Mouse (Mus musculus): ENCODE data around the gene Nynrin. TPM values are rescaled to one million over a fixed set of nuclear protein-coding genes. Genes with fewer than 3 reads are reported as not detected.

The Nynrin gene
- polyA plus RNA-seq (2014; fragmentation: Nextera tagmentation; extraction: Ambion mirVana) = 14.2 and 17.2 TPM in 2 replicates

DNA sequence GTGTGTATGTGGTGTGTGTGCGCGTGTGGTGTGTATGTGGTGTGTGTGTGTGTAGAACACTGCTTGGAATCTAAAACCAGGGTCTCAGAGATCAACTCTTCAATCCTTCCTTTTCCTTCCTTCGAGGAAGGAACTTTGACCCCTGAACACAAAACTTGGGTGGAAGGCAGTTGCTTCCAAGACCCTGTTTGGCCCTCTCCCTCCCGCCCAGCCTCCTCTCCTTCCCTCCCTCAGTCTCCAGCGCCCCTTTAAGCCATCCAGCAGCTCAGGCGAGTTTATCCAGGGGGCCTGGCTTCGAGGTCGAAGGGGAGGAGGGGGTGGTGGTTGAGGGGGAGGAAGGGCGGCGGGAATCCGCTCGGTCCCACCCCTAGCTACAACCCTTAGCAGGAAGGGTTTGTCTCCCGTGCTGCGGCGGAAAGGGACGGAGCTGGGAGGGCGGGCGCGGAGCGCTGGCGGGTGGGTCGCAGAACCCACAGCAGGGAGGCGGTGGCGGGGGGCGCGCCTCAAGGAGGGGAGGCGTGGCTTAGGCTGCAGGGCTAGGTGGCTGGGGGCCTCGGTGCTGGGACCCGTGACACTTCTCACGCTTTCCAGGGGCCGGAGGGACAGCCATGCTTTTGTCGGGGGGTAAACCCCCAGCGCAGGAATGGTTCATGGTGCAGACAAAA is at the start of gene Nynrin:
Gene Nynrin, plus strand, starts transcription at position 390 of the 665 bp plus-strand sequence.
- H3K36me3 ChIP-seq (ENCODE audit: control insufficient read depth, insufficient read depth, low read length) = peaks cover 11% of the 10 kb centered on the region; the same call in 1 of the 2 replicates
- peak within 1 kb of the TSS; percentile 58 for H3K4me2 ChIP-seq (replicated peaks; ENCODE audit: low read depth, low read length)
- H3K27ac ChIP-seq (ENCODE audit: low read length) = peak within 1 kb of the TSS; percentile 96
- H3K4me1 ChIP-seq (ENCODE audit: control insufficient read depth, insufficient read depth, low read length) = peaks cover 39% of the 10 kb centered on the region
- ATAC-seq (ENCODE audit: insufficient number of reproducible peaks, insufficient read depth, low FRiP score, low read depth) = peak; percentile 90
- H3K27me3 ChIP-seq (ENCODE audit: control insufficient read depth, insufficient read depth, low read length) = no peaks in the 10 kb centered on the region
- peak within 1 kb of the TSS; percentile 78 for H3K4me3 ChIP-seq (ENCODE audit: low read depth, low read length)
- 1% methylated on average over 33 of the region's 33 CpGs for WGBS
- peak within 1 kb of the TSS; percentile 90 for H3K9ac ChIP-seq (replicated peaks; ENCODE audit: low read depth, low read length)
- no peaks in the 10 kb centered on the region for H3K9me3 ChIP-seq (ENCODE audit: control insufficient read depth, low read depth, low read length)

DNA sequence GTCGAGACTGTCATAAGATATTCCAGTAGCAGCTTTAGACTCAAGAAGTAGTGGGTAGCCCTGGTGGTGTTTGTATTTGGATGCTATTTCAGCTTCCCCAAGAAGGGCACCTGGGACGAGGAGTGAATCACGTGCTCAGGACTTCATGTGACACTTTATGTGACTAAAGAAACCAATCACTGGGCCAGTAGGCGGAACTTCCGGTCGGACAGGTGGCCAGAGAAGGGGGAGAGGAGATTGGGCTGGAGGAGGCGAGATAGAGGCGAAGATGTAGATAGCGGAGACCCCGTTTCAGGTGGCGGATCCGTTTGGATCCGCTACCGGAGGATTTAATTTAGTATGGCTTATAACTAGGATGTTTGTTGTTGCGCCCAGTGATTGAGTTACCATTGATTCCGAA is 38.9 kb upstream of the Nynrin start:
- WGBS = 18% methylated on average over 16 of the region's 16 CpGs
- Histone ChIP-seq H3K36me3 (ENCODE audit: control insufficient read depth, insufficient read depth, low read length) (no peaks in the 10 kb centered on the region), H3K4me3 (ENCODE audit: low read depth, low read length) (peak overlapping the region; percentile 35), H3K9me3 (ENCODE audit: control insufficient read depth, low read depth, low read length) (no peaks in the 10 kb centered on the region), H3K4me2 (replicated peaks; ENCODE audit: low read depth, low read length) (peak overlapping the region; percentile 65), H3K4me1 (ENCODE audit: control insufficient read depth, insufficient read depth, low read length) (no peaks in the 10 kb centered on the region), H3K27me3 (ENCODE audit: control insufficient read depth, insufficient read depth, low read length) (no peaks in the 10 kb centered on the region), H3K9ac (replicated peaks; ENCODE audit: low read depth, low read length) (peak overlapping the region; percentile 22; the same call in 1 of the 2 replicates), H3K27ac (ENCODE audit: low read length) (0 out of 2 replicates have a peak overlapping the region, but pooled peaks have one; percentile 6)
- peak; percentile 53; the same call in 1 of the 2 replicates for ATAC-seq (ENCODE audit: insufficient number of reproducible peaks, insufficient read depth, low FRiP score, low read depth)

- 25% methylated on average over 17 of the region's 17 CpGs for WGBS
- Histone ChIP-seq H3K4me2 (replicated peaks; ENCODE audit: low read depth, low read length) (peak overlapping the region; percentile 65), H3K36me3 (ENCODE audit: control insufficient read depth, insufficient read depth, low read length) (no peaks in the 10 kb centered on the region), H3K27me3 (ENCODE audit: control insufficient read depth, insufficient read depth, low read length) (no peaks in the 10 kb centered on the region), H3K4me3 (ENCODE audit: low read depth, low read length) (peak overlapping the region; percentile 35), H3K9ac (replicated peaks; ENCODE audit: low read depth, low read length) (peak overlapping the region; percentile 22; the same call in 1 of the 2 replicates), H3K4me1 (ENCODE audit: control insufficient read depth, insufficient read depth, low read length) (no peaks in the 10 kb centered on the region), H3K9me3 (ENCODE audit: control insufficient read depth, low read depth, low read length) (no peaks in the 10 kb centered on the region), H3K27ac (ENCODE audit: low read length) (0 out of 2 replicates have a peak overlapping the region, but pooled peaks have one; percentile 6)
- ATAC-seq (ENCODE audit: insufficient number of reproducible peaks, insufficient read depth, low FRiP score, low read depth) = peak; percentile 82
Observed at GRCm38 (mm10) chr14:55815310-55815751, 38.5 kb upstream of the Nynrin start.

DNA sequence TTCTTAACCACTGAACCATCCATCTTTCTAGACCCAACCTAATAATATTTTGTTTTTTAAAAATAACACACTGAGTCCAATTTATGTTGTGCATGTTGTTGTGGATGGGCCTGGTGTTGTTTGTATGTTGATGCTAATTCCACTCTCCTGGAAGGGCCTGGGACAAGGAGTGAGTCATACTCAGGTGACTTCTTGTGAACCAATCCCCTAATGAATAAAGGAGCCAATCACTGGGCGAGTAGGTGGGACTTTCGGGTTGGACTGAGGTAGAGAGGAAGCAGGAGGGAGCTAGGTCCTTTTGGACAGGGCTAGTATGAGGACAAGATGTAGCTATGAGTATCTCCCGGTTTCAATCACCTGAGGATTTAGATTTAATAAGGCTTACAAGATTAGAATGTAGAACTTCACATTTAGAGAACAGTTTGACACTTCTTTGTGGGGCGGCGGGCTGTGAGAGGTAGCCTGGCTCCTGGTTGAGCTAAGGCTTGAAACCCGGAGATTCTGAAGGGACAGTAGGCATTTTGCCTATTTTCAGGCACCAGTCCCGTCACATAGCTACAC is 33.9 kb upstream of the Nynrin start:
- H3K4me2 ChIP-seq (replicated peaks; ENCODE audit: low read depth, low read length) = no peak overlapping the region
- WGBS = 78% methylated on average over 7 of the region's 7 CpGs
- no peak overlapping the region for H3K4me3 ChIP-seq (ENCODE audit: low read depth, low read length)
- H3K36me3 ChIP-seq (ENCODE audit: control insufficient read depth, insufficient read depth, low read length) = no peaks in the 10 kb centered on the region
- H3K27ac ChIP-seq (ENCODE audit: low read length) = no peak overlapping the region
- H3K4me1 ChIP-seq (ENCODE audit: control insufficient read depth, insufficient read depth, low read length) = 0 out of 2 replicates have a peak, but pooled peaks cover 7% of the 10 kb centered on the region
- H3K27me3 ChIP-seq (ENCODE audit: control insufficient read depth, insufficient read depth, low read length) = no peaks in the 10 kb centered on the region
- no peaks in the 10 kb centered on the region for H3K9me3 ChIP-seq (ENCODE audit: control insufficient read depth, low read depth, low read length)
- no peak for ATAC-seq (ENCODE audit: insufficient number of reproducible peaks, insufficient read depth, low FRiP score, low read depth)
- no peak overlapping the region for H3K9ac ChIP-seq (replicated peaks; ENCODE audit: low read depth, low read length)

DNA sequence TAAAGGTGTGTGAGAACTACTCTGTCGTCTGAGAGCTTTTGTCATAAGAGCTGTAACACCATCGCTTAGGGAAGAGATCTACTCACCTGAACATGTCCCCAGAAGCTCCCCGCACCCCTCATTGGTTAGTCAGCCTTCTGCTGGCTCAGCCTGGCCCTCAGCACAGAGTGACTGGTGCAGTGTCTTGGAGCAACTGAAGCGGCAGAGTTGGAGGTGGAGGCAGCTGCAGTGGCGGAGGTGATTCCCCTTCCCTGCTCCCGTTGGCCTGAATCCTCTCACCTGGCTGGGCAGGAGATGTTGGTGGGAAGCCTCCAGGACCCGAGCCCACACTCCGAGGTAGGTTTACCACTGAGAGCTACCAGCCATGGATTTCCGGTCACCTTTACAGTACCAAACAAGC is 33.2 kb upstream of the Nynrin start:
- H3K9me3 ChIP-seq (ENCODE audit: control insufficient read depth, low read depth, low read length) = no peaks in the 10 kb centered on the region
- H3K36me3 ChIP-seq (ENCODE audit: control insufficient read depth, insufficient read depth, low read length) = no peaks in the 10 kb centered on the region
- H3K27ac ChIP-seq (ENCODE audit: low read length) = no peak overlapping the region
- ATAC-seq (ENCODE audit: insufficient number of reproducible peaks, insufficient read depth, low FRiP score, low read depth) = no peak
- H3K4me2 ChIP-seq (replicated peaks; ENCODE audit: low read depth, low read length) = no peak overlapping the region
- 91% methylated on average over 9 of the region's 9 CpGs for WGBS
- H3K4me1 ChIP-seq (ENCODE audit: control insufficient read depth, insufficient read depth, low read length) = 0 out of 2 replicates have a peak, but pooled peaks cover 7% of the 10 kb centered on the region
- no peaks in the 10 kb centered on the region for H3K27me3 ChIP-seq (ENCODE audit: control insufficient read depth, insufficient read depth, low read length)
- H3K9ac ChIP-seq (replicated peaks; ENCODE audit: low read depth, low read length) = no peak overlapping the region
- H3K4me3 ChIP-seq (ENCODE audit: low read depth, low read length) = no peak overlapping the region

DNA sequence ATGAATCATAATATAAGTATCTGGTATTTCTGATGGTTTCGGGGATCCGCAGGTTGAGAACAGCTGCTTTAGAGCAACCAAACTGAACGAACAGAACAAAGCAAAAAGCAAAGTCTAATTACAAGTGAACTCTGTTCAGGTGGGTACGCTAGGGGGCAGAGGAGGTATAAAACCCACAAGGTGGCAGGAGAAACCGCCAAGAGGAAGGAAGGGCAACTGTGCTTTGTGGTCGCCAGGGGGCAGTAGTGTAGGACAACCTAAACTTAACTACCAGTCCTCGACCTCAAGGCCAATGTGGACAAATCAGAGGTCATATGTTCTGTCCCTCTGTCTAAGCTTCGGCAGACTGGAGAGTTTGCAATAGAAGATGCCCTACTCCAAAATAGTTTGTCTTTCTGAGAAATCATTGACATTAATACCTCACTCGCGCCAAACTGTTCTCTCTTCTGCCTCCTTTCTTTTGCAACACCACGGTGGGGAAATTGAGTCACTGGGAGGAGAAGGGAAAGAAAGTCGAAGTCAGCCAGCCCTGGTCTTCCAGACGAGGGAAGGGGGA is 31.3 kb upstream of the Nynrin start:
- Histone ChIP-seq H3K4me2 (replicated peaks; ENCODE audit: low read depth, low read length) (peak overlapping the region; percentile 65), H3K9ac (replicated peaks; ENCODE audit: low read depth, low read length) (0 out of 2 replicates have a peak overlapping the region, but pooled peaks have one; percentile 41), H3K4me1 (ENCODE audit: control insufficient read depth, insufficient read depth, low read length) (peaks cover 20% of the 10 kb centered on the region; the same call in 1 of the 2 replicates), H3K4me3 (ENCODE audit: low read depth, low read length) (peak overlapping the region; percentile 80), H3K9me3 (ENCODE audit: control insufficient read depth, low read depth, low read length) (no peaks in the 10 kb centered on the region), H3K27me3 (ENCODE audit: control insufficient read depth, insufficient read depth, low read length) (no peaks in the 10 kb centered on the region), H3K27ac (ENCODE audit: low read length) (peak overlapping the region; percentile 99), H3K36me3 (ENCODE audit: control insufficient read depth, insufficient read depth, low read length) (peaks cover 2% of the 10 kb centered on the region; the same call in 1 of the 2 replicates)
- no peak; the same call in 1 of the 2 replicates for ATAC-seq (ENCODE audit: insufficient number of reproducible peaks, insufficient read depth, low FRiP score, low read depth)
- WGBS = 4% methylated on average over 13 of the region's 13 CpGs

DNA sequence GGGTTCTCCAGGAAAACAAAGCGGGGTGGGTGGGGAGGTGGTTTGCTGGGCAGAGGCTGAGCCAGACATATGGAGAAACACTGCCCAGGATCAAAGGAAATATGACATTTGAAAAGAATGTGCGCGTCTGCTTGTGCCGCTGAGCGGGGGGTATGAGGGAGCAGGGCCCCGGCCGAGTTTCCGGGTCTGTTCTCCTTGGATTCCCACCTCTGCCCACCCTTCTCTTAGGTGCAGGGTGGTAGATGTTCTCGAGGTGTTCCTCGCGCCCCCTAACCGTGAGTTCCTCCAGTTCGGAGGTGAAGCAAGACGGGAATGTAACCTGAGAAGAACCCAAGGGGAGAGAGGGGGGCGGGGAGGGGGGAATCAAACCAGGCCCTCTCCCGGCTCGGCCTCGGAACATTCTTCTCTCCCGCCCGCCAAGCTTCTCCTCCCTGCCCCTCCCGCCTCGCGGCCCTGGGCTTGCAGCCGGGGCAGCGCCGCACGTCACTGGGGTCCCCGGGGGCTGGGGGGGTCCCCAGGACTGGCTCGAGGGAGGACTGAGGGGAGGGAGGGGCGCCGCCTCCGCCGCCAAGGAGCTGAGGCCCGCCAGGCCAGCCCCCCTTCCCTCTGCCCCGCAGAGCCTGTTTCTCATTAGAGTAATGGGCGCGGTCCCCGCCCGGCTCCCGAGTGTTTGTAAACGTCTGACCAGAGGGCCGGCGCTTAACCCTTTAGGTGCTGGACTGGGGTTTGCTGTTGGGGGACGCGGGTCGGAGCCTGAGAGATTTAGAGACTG is 30.6 kb upstream of the Nynrin start, which contains the start of gene Nfatc4:
Gene Nfatc4, plus strand, starts transcription at position 154 of the 772 bp plus-strand sequence.
- H3K9ac ChIP-seq (replicated peaks; ENCODE audit: low read depth, low read length) = peak within 1 kb of the TSS; percentile 41
- H3K4me3 ChIP-seq (ENCODE audit: low read depth, low read length) = peak within 1 kb of the TSS; percentile 80
- H3K4me1 ChIP-seq (ENCODE audit: control insufficient read depth, insufficient read depth, low read length) = peaks cover 26% of the 10 kb centered on the region; the same call in 1 of the 2 replicates
- H3K9me3 ChIP-seq (ENCODE audit: control insufficient read depth, low read depth, low read length) = no peaks in the 10 kb centered on the region
- peaks cover 7% of the 10 kb centered on the region; the same call in 1 of the 2 replicates for H3K36me3 ChIP-seq (ENCODE audit: control insufficient read depth, insufficient read depth, low read length)
- H3K27me3 ChIP-seq (ENCODE audit: control insufficient read depth, insufficient read depth, low read length) = no peaks in the 10 kb centered on the region
- under 1% methylated on average over 44 of the region's 46 CpGs for WGBS
- H3K4me2 ChIP-seq (replicated peaks; ENCODE audit: low read depth, low read length) = peak within 1 kb of the TSS; percentile 65
- peak within 1 kb of the TSS; percentile 99 for H3K27ac ChIP-seq (ENCODE audit: low read length)
- ATAC-seq (ENCODE audit: insufficient number of reproducible peaks, insufficient read depth, low FRiP score, low read depth) = peak; percentile 88

All from stomach, embryonic 14.5 days (tissue).